Mouse (Mus musculus): Measurements from ENCODE around the gene Srp9. TPM values are rescaled to one million over a fixed set of nuclear protein-coding genes. Genes with fewer than 3 reads are reported as not detected.

The Srp9 gene
- 10 to 100 TPM; 53.4 to 66.8 (median 60.4) TPM for total RNA-seq (2022)

DNA sequence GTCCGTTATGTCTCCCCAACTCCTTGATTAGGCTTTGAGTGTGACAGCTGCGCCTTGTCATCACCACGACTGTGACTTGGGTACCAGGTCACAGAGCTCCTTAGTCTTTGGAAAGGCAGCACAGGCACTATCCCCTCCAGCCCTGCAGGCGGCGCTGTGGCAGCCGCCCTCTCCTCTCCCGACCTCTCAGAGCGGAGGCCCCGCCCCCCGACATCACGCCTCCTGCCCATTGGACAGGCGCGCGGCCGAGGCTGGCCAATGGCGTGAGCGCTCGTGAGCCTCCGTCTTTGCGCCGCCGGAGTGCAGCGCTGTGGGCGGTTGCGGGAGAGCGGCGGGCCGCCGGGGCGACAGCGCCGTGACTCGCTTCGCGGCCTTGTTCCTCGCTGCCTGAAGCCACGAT lies at the start of gene Srp9:
Srp9 (plus strand) TSS at position 232 of the 400 bp plus-strand sequence.
- DNase-seq (ENCODE audit: low spot score in 2 of 2), result peak; percentile 94 to 97

DNA sequence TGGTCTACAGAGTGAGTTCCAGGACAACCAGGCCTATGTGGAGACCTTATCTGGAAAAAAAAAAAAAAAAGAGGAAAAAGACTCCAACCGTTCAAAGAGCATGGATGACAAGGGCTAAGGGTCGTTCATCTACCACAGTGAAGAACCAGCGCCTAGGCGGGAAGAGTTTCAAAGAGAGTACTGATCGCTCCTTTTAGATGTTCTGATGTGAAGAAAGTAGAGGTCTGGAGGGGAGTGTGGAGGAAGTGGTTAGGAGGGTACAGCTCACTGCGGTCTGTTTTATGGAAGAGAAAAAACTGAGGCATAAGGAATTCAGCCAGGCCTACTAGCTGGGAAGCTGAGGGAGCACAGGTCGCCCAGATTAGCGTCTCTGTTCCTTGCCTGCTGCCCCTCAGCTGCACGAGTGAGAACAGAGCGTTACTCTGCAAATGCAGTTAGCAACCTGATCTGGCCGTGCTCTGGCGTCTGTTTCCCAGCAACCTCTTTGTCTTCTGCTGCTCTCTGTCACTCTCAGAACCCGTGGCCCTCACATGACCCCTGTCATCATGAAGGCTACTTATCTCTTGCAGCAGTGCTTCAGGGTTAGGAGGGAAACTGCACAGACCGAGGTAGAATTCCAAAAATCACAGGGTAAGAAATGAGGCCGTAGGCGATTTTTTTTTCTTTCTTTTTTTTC lies 42.7 kb upstream of the Srp9 start:
- DNase-seq (ENCODE audit: low spot score in 2 of 2), result no peak

DNA sequence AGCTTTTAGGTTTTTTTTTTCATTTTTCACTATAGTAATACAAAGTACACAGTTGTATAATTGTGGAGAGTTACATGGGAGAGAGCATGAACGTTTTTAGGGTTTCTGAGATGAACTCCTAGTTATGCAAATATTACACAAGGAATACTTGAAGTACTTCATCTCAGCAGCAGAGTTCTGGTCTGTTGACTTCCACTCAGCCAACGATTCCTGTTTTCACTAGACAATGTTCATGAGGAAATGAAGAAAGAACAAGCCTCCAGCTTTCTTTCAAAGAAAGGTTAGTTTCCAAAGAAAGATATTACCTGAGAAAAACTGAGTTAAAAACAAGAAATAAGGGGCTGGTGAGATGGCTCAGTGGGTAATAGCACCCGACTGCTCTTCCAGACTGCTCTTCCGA lies 41.1 kb upstream of the Srp9 start:
- DNase-seq (ENCODE audit: low spot score in 2 of 2), result no peak

DNA sequence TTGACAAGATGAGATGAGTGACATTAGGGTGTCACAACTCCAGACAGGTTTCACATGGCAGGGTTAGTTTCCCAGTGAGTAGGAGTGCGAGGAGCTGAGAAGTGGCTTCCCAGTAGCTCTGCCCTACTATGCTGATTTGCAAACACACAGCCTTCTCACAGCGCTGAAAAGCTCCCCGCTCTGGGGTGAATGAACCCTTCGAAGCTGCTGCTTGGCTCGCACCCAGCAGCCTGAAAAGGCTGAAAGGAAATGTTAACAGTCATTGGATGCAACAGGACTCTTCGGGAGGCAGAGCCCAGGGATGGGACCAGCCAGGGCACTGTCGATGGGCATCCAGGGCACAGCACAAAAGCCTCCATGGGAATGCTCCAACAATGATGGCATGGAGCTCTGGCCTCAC lies 37.8 kb upstream of the Srp9 start:
- DNase-seq (ENCODE audit: low spot score in 2 of 2), result peak; percentile 17 to 50

DNA sequence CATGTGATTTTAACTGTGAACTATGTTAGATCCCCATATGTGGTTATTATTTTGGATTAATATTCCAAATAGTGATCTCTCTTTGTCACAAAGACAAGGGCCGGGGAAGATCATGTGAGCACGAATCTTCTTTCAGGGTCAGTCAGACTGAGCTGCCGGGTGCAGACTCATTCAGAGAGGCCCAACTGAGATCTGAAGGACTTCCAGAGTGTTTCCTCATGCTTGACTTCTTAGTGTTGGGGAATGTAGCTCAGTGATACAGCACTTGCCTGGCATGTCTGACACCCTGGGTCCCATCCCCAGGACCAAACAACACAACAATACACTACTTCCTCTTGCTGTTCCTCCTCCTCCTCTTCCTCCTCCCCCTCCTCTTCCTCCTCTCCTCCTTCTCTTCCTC lies 37.2 kb upstream of the Srp9 start:
- no peak for DNase-seq (ENCODE audit: low spot score in 2 of 2)

DNA sequence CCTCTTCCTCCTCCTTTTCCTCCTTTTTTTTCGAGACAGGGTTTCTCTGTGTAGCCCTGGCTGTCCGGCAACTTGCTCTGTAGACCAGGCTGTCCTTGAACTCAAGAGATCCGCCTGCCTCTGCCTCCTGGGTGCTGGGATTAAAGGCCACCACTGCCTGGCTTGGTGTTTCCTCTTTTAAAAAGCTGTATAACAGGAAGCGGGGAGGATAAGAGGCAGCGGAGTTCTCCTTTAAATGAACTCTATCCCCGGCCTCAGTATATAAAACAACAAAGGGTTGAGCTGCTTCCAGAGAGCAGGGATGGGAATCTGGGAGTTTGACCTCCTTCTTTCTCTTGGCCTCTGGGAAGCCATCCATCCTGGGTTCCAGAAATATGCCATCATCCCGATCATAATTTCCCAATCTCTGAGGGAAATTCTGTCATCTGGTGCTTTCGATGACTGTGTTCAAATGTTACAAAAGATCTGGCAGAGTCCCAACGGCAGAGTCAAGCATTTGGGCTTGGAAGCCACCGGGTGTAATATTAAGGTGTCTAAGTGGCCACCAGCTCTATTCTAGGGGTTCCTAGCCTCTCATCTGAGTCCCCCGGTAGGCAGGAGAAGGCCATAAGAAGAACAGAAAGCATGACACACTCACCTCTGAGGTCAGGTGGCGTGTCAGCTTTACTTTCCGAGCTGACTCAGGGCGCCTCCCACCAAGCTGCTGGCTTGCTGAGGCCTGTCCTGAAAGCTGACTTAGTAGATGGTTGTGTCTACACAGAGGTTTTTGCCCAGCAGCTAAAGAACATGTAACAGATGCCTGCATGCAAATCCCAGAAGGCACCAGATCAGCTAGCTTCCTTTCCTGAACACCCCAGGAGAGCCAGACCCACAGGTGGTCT lies 36.5 kb upstream of the Srp9 start:
- DNase-seq (ENCODE audit: low spot score in 2 of 2), result no peak

DNA sequence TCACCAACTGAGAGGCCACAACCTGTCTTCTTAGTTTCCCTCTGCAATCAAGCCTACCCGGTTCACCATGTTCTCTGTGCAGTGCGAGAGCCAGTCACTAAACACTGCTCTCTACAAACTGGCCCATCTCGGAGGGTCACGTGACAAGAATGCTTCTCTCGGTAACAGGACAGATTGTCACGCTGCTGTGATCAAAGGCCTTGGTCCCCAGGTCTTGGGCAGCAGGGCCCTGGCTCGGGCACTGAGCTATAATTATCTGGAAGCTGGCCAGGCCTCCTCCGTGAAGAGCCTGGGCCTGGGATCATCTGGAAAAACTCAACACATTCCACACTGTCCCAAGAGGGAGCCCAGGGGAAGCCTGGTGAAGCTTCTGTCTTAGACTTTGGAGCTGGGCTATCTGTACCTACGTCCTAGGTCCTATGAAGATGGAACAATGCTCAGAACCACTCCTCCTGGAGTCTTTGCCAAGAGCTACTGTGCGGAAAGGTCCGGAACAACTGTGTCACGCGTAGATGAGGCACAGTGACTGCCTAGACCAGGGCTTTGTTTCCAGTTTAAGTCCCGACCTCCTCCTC lies 35.6 kb upstream of the Srp9 start:
- no peak for DNase-seq (ENCODE audit: low spot score in 2 of 2)

DNA sequence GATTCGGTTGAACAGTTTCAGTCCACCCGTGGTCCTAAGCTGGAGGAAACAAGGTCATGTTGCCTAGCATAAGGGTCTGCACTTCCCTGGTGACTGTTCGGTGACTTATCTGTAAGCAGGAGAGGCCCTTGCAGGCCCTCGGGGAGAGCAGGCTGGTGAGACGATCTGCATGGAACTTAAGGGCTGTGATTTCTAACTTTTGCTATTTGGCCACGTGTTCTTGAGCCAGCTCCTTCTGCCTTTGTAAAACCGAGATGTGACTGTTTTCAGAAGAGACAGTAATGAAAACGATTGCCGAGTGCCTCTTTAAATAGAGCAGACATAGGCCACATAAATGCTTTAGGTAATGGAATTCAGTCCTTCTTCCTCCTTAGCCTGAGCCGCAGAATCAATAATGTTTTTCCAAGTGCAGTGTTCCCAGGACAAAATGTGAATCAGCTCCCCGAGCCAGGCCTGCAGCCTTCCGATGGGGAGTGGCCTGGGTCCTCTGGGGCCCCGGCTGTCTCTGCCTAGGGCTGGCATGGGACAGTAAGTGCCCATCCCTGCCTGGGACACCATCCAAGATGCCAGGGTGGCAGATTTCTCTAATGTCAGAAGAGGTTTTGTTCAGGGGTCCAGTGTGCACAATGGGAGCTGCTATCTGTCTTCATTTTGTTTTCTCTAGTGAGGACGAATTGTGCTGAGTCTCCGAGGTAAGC lies 34.8 kb upstream of the Srp9 start:
- no peak for DNase-seq (ENCODE audit: low spot score in 2 of 2)

DNA sequence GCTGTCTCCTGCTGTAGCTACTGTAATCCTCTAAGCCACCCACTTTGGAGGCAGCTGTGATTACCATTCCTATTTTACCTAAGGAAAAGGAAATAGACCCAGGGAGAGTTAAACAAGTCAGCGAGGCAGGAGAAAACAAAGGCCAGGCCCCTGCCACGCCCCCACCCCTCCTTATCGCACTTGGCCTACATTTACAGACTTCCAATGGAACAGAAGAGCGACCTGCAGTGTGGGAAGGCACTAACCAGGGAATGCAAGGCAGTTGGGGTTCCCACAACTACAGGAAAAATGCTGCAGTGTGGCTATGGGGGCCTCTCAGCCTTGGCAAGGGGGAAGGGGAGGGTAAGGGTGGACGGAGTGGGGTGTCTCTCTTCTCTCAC lies 34.2 kb upstream of the Srp9 start:
- no peak for DNase-seq (ENCODE audit: low spot score in 2 of 2)

DNA sequence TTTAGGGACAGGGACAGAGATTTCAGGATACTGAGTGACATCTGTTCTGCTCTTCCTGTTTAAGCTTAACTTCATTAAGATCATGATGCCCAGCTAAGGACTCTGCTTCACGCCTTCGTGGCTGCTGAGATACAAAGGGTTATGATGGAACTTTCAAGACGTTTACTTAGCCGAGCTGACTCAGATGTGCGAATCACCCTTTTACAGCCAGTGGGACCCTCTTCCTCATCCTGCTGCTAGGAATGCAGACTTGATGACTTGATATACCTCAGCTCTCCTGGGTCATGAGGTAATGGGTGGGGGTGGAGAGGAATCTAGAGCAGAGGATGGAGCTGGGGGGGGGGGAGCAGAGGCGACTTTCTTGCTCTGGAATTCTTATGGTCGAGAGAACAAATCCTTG lies 33.3 kb upstream of the Srp9 start:
- no peak for DNase-seq (ENCODE audit: low spot score in 2 of 2)

DNA sequence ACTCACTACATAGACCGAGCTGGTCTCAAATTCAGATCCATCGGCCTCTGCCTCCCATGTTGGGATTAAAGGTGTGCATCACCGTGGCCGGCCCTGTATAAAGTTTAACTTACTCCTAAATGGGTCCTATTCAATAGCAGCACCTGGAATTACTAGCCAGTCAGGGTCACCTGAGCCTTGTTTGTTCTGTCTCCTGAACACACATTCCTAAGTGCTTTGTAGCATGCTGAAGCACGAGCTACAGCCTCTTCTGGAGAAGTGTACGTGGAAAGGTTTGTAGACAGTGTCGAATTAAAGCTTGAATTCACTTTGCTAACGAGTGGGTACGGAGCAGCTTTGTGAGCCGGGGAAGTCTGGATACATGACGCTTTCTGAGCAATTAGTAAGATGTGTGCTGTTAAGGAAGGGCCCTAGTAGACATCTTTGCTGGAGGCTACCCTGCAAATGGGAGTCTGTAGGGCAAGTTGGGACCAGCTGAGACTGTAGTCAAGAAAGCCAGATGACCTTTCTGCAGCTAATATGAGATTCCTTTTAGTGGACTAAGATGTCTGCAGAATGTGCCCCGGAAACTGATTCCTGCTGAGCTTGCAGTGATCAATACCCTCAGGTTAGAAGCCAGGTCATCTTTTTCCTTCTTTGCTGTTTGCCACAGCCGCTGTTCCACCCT lies 32.7 kb upstream of the Srp9 start:
- DNase-seq (ENCODE audit: low spot score in 2 of 2), result no peak

DNA sequence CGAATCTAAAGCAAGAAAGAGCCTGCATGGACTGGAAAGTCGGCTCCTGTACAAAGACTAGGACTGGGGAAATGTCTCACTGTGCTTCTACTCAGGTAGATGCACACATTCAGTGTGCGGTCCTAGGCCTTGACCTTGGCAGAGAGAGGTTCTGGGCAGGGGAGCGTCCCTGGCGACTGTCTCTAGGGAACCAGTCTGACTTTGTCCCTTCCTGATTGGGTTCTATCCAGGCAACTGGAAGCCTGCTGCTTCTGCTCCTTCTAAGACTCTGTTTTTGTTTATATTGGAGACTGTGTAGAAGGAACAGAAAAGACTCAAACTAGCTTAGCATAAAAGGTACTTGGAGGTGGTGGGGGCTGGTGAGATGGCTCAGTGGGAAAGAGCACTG lies 32.1 kb upstream of the Srp9 start:
- no peak for DNase-seq (ENCODE audit: low spot score in 2 of 2)

DNA sequence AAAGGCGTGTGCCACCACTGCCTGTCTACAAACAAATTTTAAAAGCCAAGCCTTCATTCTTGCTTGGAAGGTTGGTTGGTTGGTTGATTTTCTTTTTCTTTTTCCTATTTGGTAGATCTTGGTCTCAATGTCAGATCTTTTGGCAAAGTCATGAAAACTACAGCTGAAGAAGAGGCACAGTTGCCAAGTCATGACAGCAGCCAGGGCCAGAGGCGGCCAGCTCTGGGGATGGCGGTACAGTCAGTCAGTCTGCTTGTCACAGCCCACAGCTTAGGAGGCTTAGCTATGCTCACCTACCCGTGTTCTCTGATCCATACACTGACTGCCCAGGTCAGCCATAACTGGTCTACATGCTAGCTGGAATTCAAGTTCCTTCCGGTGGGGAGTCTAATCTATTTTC lies 31.1 kb upstream of the Srp9 start:
- no peak for DNase-seq (ENCODE audit: low spot score in 2 of 2)

DNA sequence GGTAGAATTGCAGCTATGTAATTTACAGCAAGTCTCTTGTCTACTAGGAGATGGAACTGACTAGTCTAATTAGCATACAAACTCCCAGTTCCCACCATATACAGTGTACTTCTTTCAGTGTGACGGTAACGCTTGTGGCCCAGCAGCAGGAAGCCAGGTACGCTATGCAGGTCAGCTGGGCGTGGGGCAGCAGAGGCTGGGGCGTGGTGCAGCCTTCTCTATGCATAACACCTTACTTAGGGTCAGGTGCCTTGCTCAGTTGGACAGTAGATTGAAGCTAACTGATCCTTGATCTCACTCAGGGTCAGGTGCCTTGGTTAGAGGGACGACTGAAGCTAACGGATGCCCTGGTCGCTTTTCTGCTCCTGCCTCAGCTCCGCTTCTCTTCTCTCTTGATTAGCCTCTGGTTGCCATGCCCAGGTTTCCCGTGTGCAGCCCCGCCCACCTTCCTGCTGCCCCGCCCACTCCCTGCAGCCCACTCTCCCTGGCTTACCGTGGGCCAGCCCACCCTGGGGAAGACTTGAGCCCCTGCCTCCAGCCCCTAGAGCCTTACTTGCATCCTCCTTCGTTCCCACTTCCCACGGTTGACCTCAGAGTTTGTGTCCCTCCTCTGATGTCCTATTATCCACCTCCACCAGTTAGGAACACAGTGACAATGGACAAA lies 29.9 kb upstream of the Srp9 start:
- DNase-seq (ENCODE audit: low spot score in 2 of 2), result no peak

DNA sequence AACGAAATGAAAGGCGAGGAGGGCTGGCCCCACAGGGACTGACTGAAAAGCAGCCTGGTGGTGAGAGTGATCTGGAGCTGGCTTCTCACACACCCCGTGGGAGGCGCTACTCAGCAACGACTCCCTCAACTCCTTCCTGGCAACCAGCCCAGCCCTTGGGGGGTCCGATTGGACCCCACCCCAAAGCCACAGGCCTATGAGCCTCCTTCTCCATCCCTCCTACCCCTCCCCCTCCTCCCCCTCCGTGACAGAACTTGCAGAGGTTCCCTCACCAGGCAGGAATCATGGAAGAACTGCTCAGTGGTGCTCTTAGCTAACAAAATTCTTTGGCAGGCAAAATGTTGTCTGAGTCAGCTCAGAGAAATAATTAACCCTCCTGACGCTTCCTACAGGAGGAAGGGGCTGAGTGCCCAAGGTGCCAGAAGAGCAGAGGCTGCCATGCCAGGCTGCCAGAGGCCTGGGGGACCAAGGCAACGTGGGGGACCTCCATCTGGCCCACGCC lies 29.2 kb upstream of the Srp9 start:
- DNase-seq (ENCODE audit: low spot score in 2 of 2), result peak in 1 of 2 experiments; percentile 26

DNA sequence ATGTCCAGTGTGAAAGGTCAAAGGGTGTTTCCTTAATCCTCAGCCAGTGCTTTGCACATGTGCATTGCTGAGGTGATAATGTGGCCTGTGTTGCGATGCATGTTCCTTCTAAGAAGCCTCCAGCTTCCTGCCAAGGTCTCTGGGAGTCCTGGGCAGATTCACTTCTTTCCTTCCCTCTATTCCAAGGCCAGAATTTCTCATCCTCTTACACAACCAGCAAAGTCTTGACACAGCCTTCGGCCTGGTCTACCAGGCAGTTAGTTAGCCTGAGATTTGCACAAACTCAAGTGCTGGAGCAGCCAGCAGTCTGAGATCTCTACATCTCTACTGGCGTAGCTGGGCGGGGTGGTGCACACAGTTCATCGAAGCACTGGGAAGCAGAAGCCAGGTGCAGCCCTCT lies 27.8 kb upstream of the Srp9 start:
- no peak for DNase-seq (ENCODE audit: low spot score in 2 of 2)

DNA sequence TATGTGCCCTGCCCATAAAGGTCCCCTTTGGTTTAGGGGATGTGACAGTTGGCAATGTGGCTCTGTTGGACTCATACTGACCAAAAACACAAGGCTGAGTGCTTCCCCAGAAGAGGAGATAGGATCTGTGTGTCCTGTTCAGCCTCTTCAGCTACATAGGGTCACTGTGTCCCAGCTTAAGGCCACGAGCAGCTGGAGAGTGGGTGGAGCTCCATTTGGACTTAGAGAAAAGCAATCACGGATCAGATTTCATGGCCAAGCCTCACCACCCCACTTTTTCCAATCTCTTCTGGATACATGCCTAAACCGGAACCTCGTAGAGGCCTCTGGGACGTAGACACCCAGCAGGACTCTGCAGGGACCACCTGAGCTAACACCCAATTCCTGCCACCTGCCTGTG lies 25.5 kb upstream of the Srp9 start:
- DNase-seq (ENCODE audit: low spot score in 2 of 2), result no peak

DNA sequence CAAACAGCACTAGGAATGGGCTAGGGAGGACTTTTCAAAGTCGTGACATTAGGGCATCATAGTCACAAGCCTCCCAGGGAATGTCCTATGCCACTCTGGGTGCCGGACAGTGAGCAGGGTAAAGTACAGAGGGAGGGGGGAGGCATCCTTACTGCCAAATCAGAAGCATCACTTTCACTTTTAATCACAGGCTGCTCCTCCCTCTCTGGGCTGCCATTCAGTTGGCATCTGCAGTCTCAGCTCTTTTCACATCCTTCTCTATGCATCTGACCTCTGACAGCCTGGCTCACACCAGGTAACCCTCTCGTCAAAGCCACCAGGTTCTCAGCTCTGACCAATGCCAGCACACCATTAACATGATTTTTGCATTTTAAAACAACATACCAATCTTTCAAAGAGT lies 24.1 kb upstream of the Srp9 start:
- DNase-seq (ENCODE audit: low spot score in 2 of 2), result no peak

DNA sequence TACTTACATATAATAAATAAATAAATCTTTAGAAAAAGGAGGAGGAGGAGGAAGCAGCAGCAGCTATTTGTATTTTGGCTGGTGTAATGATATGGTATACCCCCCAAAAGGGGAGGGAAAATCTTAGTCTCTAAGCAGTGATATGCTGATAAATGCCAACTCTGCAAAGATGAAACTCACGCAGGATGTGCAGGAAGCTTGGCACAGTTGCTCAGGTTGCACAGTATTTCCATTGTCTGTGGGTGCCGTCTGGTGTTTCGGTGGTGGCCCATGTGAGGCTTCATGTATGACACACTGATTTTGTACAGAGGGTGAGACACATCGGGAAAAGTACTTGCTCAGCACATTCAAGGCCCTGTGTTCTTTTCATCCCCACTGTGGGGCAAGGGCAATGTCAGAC lies 23.1 kb upstream of the Srp9 start:
- DNase-seq (ENCODE audit: low spot score in 2 of 2), result no peak

DNA sequence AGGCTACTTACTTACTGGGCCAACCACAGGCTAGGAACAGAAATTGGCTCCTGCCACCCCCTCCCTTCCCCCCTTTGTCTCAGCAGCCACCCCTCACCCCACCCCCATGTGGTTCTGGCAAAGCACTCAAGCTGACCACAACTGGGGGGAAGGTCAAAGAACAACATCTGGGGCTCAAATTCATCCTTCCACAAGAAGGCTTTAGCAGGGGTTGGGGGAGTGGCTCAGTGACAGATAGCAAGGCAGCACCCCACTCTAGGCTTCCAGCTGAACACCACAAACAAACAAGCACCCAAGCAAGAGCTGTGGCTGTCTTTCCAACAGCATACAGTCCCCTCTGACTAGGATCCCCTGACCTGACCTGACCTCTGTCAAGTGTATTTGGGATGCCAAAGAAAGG lies 21.8 kb upstream of the Srp9 start:
- DNase-seq (ENCODE audit: low spot score in 2 of 2), result no peak

DNA sequence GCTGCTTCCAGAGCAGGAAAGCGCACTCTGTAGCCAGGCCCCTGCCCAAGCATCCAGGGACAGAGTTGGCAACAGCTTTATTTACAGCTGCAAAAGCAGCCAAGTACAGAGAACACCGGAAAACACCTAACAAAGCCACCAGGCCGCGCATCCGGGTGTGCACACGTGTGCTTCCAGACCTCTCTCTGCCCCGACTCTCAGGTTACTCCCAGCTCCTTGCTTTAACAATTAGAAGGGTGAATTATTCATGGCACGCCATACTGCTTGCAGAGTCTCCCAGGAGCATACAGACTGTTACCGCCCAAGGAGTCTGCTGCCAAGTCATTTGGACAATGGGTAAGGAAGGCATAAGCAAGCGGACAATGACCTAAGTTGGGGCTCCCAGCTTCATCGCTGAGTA lies 21.1 kb upstream of the Srp9 start:
- no peak for DNase-seq (ENCODE audit: low spot score in 2 of 2)

All from left cerebral cortex, adult 8-10 months (tissue).